Mouse (Mus musculus): ENCODE measurements at regions not wholly inside any gene's neighbourhood (a gene's known extent, or its start where the extent isn't known, plus 50 kb on each side); places are given as distances from the start of the nearest gene placed in this dataset.
A peak's percentile ranks its signal among the peaks of the same experiment; 100 is the strongest.

GRCm38 (mm10) chr8:117880279-117880975, 78.7 kb upstream of the Mphosph6 start:
- no peak for ATAC-seq (ENCODE audit: insufficient read depth)
- Histone ChIP-seq H3K9ac (replicated peaks) (no peak overlapping the region), H3K4me1 (replicated peaks; ENCODE audit: control insufficient read depth in 2 of 2, insufficient read depth in 2 of 2, low read length in 1 of 2) (no peaks in the 10 kb centered on the region), H3K27me3 (ENCODE audit: control insufficient read depth, insufficient read depth, low read length) (no peaks in the 10 kb centered on the region), H3K4me2 (ENCODE audit: low read depth) (no peak overlapping the region), H3K27ac (no peak overlapping the region), H3K4me3 (ENCODE audit: insufficient read depth in 1 of 2, low read depth in 2 of 2, low read length in 2 of 2) (no peak overlapping the region), H3K36me3 (replicated peaks; ENCODE audit: control insufficient read depth, insufficient read depth, low read depth) (no peaks in the 10 kb centered on the region), H3K9me3 (ENCODE audit: control insufficient read depth, low read length) (no peaks in the 10 kb centered on the region)
- DNase-seq (ENCODE audit: low read depth in 3 of 3, low spot score in 3 of 3) = no peak
- TF ChIP-seq CTCF (IDR thresholded peaks at IDR 0.05; ENCODE audit: low read depth) = no peak
- TF ChIP-seq EP300 (IDR thresholded peaks at IDR 0.05; ENCODE audit: low read depth) = no peak
- WGBS (ENCODE audit: insufficient replicate concordance) = 59% methylated on average over 13 of the region's 13 CpGs

- Histone ChIP-seq H3K27ac (no peak overlapping the region), H3K9me3 (ENCODE audit: control insufficient read depth, low read length) (no peaks in the 10 kb centered on the region), H3K9ac (replicated peaks) (no peak overlapping the region), H3K4me3 (ENCODE audit: insufficient read depth in 1 of 2, low read depth in 2 of 2, low read length in 2 of 2) (no peak overlapping the region), H3K4me1 (replicated peaks; ENCODE audit: control insufficient read depth in 2 of 2, insufficient read depth in 2 of 2, low read length in 1 of 2) (no peaks in the 10 kb centered on the region), H3K4me2 (ENCODE audit: low read depth) (no peak overlapping the region), H3K27me3 (ENCODE audit: control insufficient read depth, insufficient read depth, low read length) (no peaks in the 10 kb centered on the region), H3K36me3 (replicated peaks; ENCODE audit: control insufficient read depth, insufficient read depth, low read depth) (no peaks in the 10 kb centered on the region)
- ATAC-seq (ENCODE audit: insufficient read depth) = no peak
- WGBS (ENCODE audit: insufficient replicate concordance) = 59% methylated on average over 4 of the region's 4 CpGs
- no peak for DNase-seq (ENCODE audit: low read depth in 3 of 3, low spot score in 3 of 3)
- TF ChIP-seq CTCF (IDR thresholded peaks at IDR 0.05; ENCODE audit: low read depth) (no peak), EP300 (IDR thresholded peaks at IDR 0.05; ENCODE audit: low read depth) (no peak)
These were observed 71.9 kb upstream of the Mphosph6 start for GRCm38 (mm10) chr8:117873611-117874010.

- no peaks in the 10 kb centered on the region for H3K9me3 ChIP-seq (ENCODE audit: control insufficient read depth, low read length)
- no peak overlapping the region for H3K4me3 ChIP-seq (ENCODE audit: insufficient read depth in 1 of 2, low read depth in 2 of 2, low read length in 2 of 2)
- no peak for ATAC-seq (ENCODE audit: insufficient read depth)
These were observed 65.4 kb upstream of the Mphosph6 start for GRCm38 (mm10) chr8:117867138-117867537.

GRCm38 (mm10) chr8:117865014-117865413, 63.3 kb upstream of the Mphosph6 start:
- 38% methylated on average over 6 of the region's 6 CpGs for WGBS (ENCODE audit: insufficient replicate concordance)
- no peaks in the 10 kb centered on the region for H3K36me3 ChIP-seq (replicated peaks; ENCODE audit: control insufficient read depth, insufficient read depth, low read depth)
- no peaks in the 10 kb centered on the region for H3K4me1 ChIP-seq (replicated peaks; ENCODE audit: control insufficient read depth in 2 of 2, insufficient read depth in 2 of 2, low read length in 1 of 2)
- H3K4me2 ChIP-seq (ENCODE audit: low read depth) = no peak overlapping the region
- no peak for DNase-seq (ENCODE audit: low read depth in 3 of 3, low spot score in 3 of 3)
- no peak overlapping the region for H3K4me3 ChIP-seq (ENCODE audit: insufficient read depth in 1 of 2, low read depth in 2 of 2, low read length in 2 of 2)
- H3K9ac ChIP-seq (replicated peaks) = no peak overlapping the region
- ATAC-seq (ENCODE audit: insufficient read depth) = no peak
- H3K27me3 ChIP-seq (ENCODE audit: control insufficient read depth, insufficient read depth, low read length) = no peaks in the 10 kb centered on the region
- H3K27ac ChIP-seq = no peak overlapping the region
- TF ChIP-seq EP300 (IDR thresholded peaks at IDR 0.05; ENCODE audit: low read depth) (no peak), CTCF (IDR thresholded peaks at IDR 0.05; ENCODE audit: low read depth) (no peak)
- H3K9me3 ChIP-seq (ENCODE audit: control insufficient read depth, low read length) = no peaks in the 10 kb centered on the region

More at GRCm38 (mm10) chr8:117867138-117867537, 65.4 kb upstream of the Mphosph6 start:
- DNase-seq (ENCODE audit: low read depth in 3 of 3, low spot score in 3 of 3) = no peak
- Histone ChIP-seq H3K36me3 (replicated peaks; ENCODE audit: control insufficient read depth, insufficient read depth, low read depth) (no peaks in the 10 kb centered on the region), H3K4me2 (ENCODE audit: low read depth) (no peak overlapping the region), H3K27ac (no peak overlapping the region), H3K9ac (replicated peaks) (no peak overlapping the region), H3K27me3 (ENCODE audit: control insufficient read depth, insufficient read depth, low read length) (no peaks in the 10 kb centered on the region), H3K4me1 (replicated peaks; ENCODE audit: control insufficient read depth in 2 of 2, insufficient read depth in 2 of 2, low read length in 1 of 2) (no peaks in the 10 kb centered on the region)
- 45% methylated on average over 2 of the region's 2 CpGs for WGBS (ENCODE audit: insufficient replicate concordance)
- TF ChIP-seq EP300 (IDR thresholded peaks at IDR 0.05; ENCODE audit: low read depth) (no peak), CTCF (IDR thresholded peaks at IDR 0.05; ENCODE audit: low read depth) (no peak)

GRCm38 (mm10) chr8:117863837-117864236, 62.1 kb upstream of the Mphosph6 start:
- Histone ChIP-seq H3K27ac (no peak overlapping the region), H3K9ac (replicated peaks) (no peak overlapping the region), H3K4me3 (ENCODE audit: insufficient read depth in 1 of 2, low read depth in 2 of 2, low read length in 2 of 2) (no peak overlapping the region), H3K36me3 (replicated peaks; ENCODE audit: control insufficient read depth, insufficient read depth, low read depth) (no peaks in the 10 kb centered on the region), H3K9me3 (ENCODE audit: control insufficient read depth, low read length) (no peaks in the 10 kb centered on the region), H3K4me2 (ENCODE audit: low read depth) (no peak overlapping the region), H3K27me3 (ENCODE audit: control insufficient read depth, insufficient read depth, low read length) (no peaks in the 10 kb centered on the region), H3K4me1 (replicated peaks; ENCODE audit: control insufficient read depth in 2 of 2, insufficient read depth in 2 of 2, low read length in 1 of 2) (0 out of 4 replicates have a peak, but pooled peaks cover 0 to 3% of the 10 kb centered on the region in 2 experiments)
- DNase-seq (ENCODE audit: low read depth in 3 of 3, low spot score in 3 of 3) (peak in 2 of 3 experiments; percentile 10 to 29), ATAC-seq (ENCODE audit: insufficient read depth) (peak; percentile 52; the same call in 1 of the 2 replicates)
- TF ChIP-seq CTCF (IDR thresholded peaks at IDR 0.05; ENCODE audit: low read depth) (peak; percentile 76), EP300 (IDR thresholded peaks at IDR 0.05; ENCODE audit: low read depth) (no peak)
- 23% methylated on average over 2 of the region's 2 CpGs for WGBS (ENCODE audit: insufficient replicate concordance)
